Mouse (Mus musculus): ENCODE data around the gene Slc35b1. TPM values are rescaled to one million over a fixed set of nuclear protein-coding genes. Genes with fewer than 3 reads are reported as not detected.

The Slc35b1 gene
- polyA plus RNA-seq, 1 experiment from 2014 or later, result 133 TPM

GRCm38 (mm10) chr11:95368231-95368823, 16.2 kb upstream of the Slc35b1 start:
- no peak overlapping the region for H3K27ac ChIP-seq
- H3K4me2 ChIP-seq, result no peak overlapping the region
- no peak for ATAC-seq (ENCODE audit: low FRiP score)
- no peaks in the 10 kb centered on the region for H3K27me3 ChIP-seq
- H3K4me3 ChIP-seq, result no peak overlapping the region
- peaks cover 4% of the 10 kb centered on the region; the same call in 1 of the 2 replicates for H3K4me1 ChIP-seq (replicated peaks)
- 91% methylated on average over 8 of the region's 8 CpGs for WGBS
- no peaks in the 10 kb centered on the region for H3K9me3 ChIP-seq
- H3K36me3 ChIP-seq, result peaks cover 3% of the 10 kb centered on the region
- no peak overlapping the region for H3K9ac ChIP-seq

GRCm38 (mm10) chr11:95368871-95369270, 15.6 kb upstream of the Slc35b1 start:
- ATAC-seq (ENCODE audit: low FRiP score), result no peak
- peaks cover 4% of the 10 kb centered on the region; the same call in 1 of the 2 replicates for H3K4me1 ChIP-seq (replicated peaks)
- WGBS, result 96% methylated on average over 4 of the region's 4 CpGs
- H3K27me3 ChIP-seq, result no peaks in the 10 kb centered on the region
- no peak overlapping the region for H3K4me3 ChIP-seq
- H3K9me3 ChIP-seq, result no peaks in the 10 kb centered on the region
- no peak overlapping the region for H3K4me2 ChIP-seq
- no peak overlapping the region for H3K27ac ChIP-seq
- peaks cover 9% of the 10 kb centered on the region for H3K36me3 ChIP-seq
- H3K9ac ChIP-seq, result no peak overlapping the region

- no peak overlapping the region for H3K4me3 ChIP-seq
- no peak overlapping the region; the same call in 1 of the 2 replicates for H3K27ac ChIP-seq
- no peak overlapping the region for H3K4me2 ChIP-seq
- H3K27me3 ChIP-seq, result no peaks in the 10 kb centered on the region
- H3K36me3 ChIP-seq, result peaks cover 14% of the 10 kb centered on the region
- peak overlapping the region; percentile 19; the same call in 1 of the 2 replicates for H3K9ac ChIP-seq
- no peak for ATAC-seq (ENCODE audit: low FRiP score)
- H3K4me1 ChIP-seq (replicated peaks), result peaks cover 4% of the 10 kb centered on the region; the same call in 1 of the 2 replicates
- 69% methylated on average over 15 of the region's 15 CpGs for WGBS
- no peaks in the 10 kb centered on the region for H3K9me3 ChIP-seq
These were observed 14.3 kb upstream of the Slc35b1 start for GRCm38 (mm10) chr11:95369964-95370890.

GRCm38 (mm10) chr11:95371182-95371581, 13.3 kb upstream of the Slc35b1 start:
- Histone ChIP-seq H3K4me1 (replicated peaks) (peaks cover 4% of the 10 kb centered on the region; the same call in 1 of the 2 replicates), H3K27ac (no peak overlapping the region), H3K4me2 (no peak overlapping the region), H3K27me3 (no peaks in the 10 kb centered on the region), H3K36me3 (peaks cover 23% of the 10 kb centered on the region), H3K9ac (no peak overlapping the region), H3K4me3 (no peak overlapping the region), H3K9me3 (no peaks in the 10 kb centered on the region)
- no peak for ATAC-seq (ENCODE audit: low FRiP score)
- WGBS, result 89% methylated on average over 7 of the region's 7 CpGs

GRCm38 (mm10) chr11:95378926-95379325, 5.6 kb upstream of the Slc35b1 start:
- Histone ChIP-seq H3K4me1 (replicated peaks) (no peaks in the 10 kb centered on the region), H3K9ac (no peak overlapping the region), H3K27ac (no peak overlapping the region), H3K9me3 (no peaks in the 10 kb centered on the region), H3K4me2 (no peak overlapping the region), H3K36me3 (peaks cover 37% of the 10 kb centered on the region), H3K4me3 (no peak overlapping the region), H3K27me3 (no peaks in the 10 kb centered on the region)
- WGBS, result 87% methylated on average over 9 of the region's 9 CpGs
- no peak for ATAC-seq (ENCODE audit: low FRiP score)

GRCm38 (mm10) chr11:95379552-95379951, 4.9 kb upstream of the Slc35b1 start:
- no peak overlapping the region for H3K27ac ChIP-seq
- peaks cover 37% of the 10 kb centered on the region for H3K36me3 ChIP-seq
- H3K4me3 ChIP-seq, result no peak overlapping the region
- 0 out of 2 replicates have a peak overlapping the region, but pooled peaks have one; percentile 5 for H3K9ac ChIP-seq
- H3K27me3 ChIP-seq, result no peaks in the 10 kb centered on the region
- ATAC-seq (ENCODE audit: low FRiP score), result no peak
- H3K4me1 ChIP-seq (replicated peaks), result no peaks in the 10 kb centered on the region
- no peak overlapping the region for H3K4me2 ChIP-seq
- 81% methylated on average over 5 of the region's 5 CpGs for WGBS
- no peaks in the 10 kb centered on the region for H3K9me3 ChIP-seq

GRCm38 (mm10) chr11:95380711-95381110, 3.8 kb upstream of the Slc35b1 start:
- whole genome bisulfite sequencing, result 91% methylated on average over 7 of the region's 7 CpGs
- H3K9ac ChIP-seq, result no peak overlapping the region
- H3K9me3 ChIP-seq, result no peaks in the 10 kb centered on the region
- H3K4me1 ChIP-seq (replicated peaks), result peaks cover 5% of the 10 kb centered on the region
- no peak for ATAC-seq (ENCODE audit: low FRiP score)
- H3K27ac ChIP-seq, result no peak overlapping the region
- H3K27me3 ChIP-seq, result no peaks in the 10 kb centered on the region
- no peak overlapping the region for H3K4me2 ChIP-seq
- H3K36me3 ChIP-seq, result peaks cover 28% of the 10 kb centered on the region
- no peak overlapping the region for H3K4me3 ChIP-seq

- no peak overlapping the region for H3K9ac ChIP-seq
- no peak overlapping the region for H3K4me3 ChIP-seq
- H3K4me2 ChIP-seq, result no peak overlapping the region
- H3K4me1 ChIP-seq (replicated peaks), result peaks cover 9% of the 10 kb centered on the region
- no peaks in the 10 kb centered on the region for H3K27me3 ChIP-seq
- WGBS, result 96% methylated on average over 1 of the region's 1 CpGs
- no peak overlapping the region for H3K27ac ChIP-seq
- no peaks in the 10 kb centered on the region for H3K9me3 ChIP-seq
- no peak for ATAC-seq (ENCODE audit: low FRiP score)
- H3K36me3 ChIP-seq, result peaks cover 24% of the 10 kb centered on the region
These were observed 3.3 kb upstream of the Slc35b1 start for GRCm38 (mm10) chr11:95381146-95381545.

GRCm38 (mm10) chr11:95383331-95383986, 1.0 kb upstream of the Slc35b1 start:
- no peak overlapping the region for H3K4me3 ChIP-seq
- peaks cover 15% of the 10 kb centered on the region for H3K4me1 ChIP-seq (replicated peaks)
- whole genome bisulfite sequencing, result 90% methylated on average over 5 of the region's 5 CpGs
- H3K9me3 ChIP-seq, result no peaks in the 10 kb centered on the region
- no peaks in the 10 kb centered on the region for H3K27me3 ChIP-seq
- peaks cover 31% of the 10 kb centered on the region for H3K36me3 ChIP-seq
- ATAC-seq (ENCODE audit: low FRiP score), result no peak
- H3K27ac ChIP-seq, result no peak overlapping the region
- no peak overlapping the region for H3K4me2 ChIP-seq
- H3K9ac ChIP-seq, result no peak overlapping the region

- 45% methylated on average over 9 of the region's 9 CpGs for WGBS
- ATAC-seq (ENCODE audit: low FRiP score), result no peak
- peak overlapping the region; percentile 73 for H3K4me2 ChIP-seq
- H3K4me1 ChIP-seq (replicated peaks), result peaks cover 15% of the 10 kb centered on the region
- H3K4me3 ChIP-seq, result peak overlapping the region; percentile 92
- H3K36me3 ChIP-seq, result peaks cover 36% of the 10 kb centered on the region
- peak overlapping the region; percentile 49 for H3K27ac ChIP-seq
- H3K9ac ChIP-seq, result no peak overlapping the region
- H3K9me3 ChIP-seq, result no peaks in the 10 kb centered on the region
- H3K27me3 ChIP-seq, result no peaks in the 10 kb centered on the region
These were observed 531 bp upstream of the Slc35b1 start for GRCm38 (mm10) chr11:95384004-95384318.

- ATAC-seq (ENCODE audit: low FRiP score), result peak; percentile 57; the same call in 1 of the 2 replicates
- 0% methylated on average over 14 of the region's 14 CpGs for WGBS
- peak overlapping the region; percentile 73 for H3K4me2 ChIP-seq
These were observed 455 bp downstream of the Slc35b1 start for GRCm38 (mm10) chr11:95384973-95385320.

GRCm38 (mm10) chr11:95387354-95387753, 2.9 kb downstream of the Slc35b1 start:
- Histone ChIP-seq H3K36me3 (peaks cover 60% of the 10 kb centered on the region), H3K4me1 (replicated peaks) (peaks cover 20% of the 10 kb centered on the region), H3K4me2 (no peak overlapping the region), H3K27ac (no peak overlapping the region), H3K9me3 (no peaks in the 10 kb centered on the region), H3K27me3 (no peaks in the 10 kb centered on the region), H3K4me3 (no peak overlapping the region), H3K9ac (no peak overlapping the region)
- WGBS, result 94% methylated on average over 7 of the region's 7 CpGs
- ATAC-seq (ENCODE audit: low FRiP score), result no peak

More at GRCm38 (mm10) chr11:95384973-95385320, 455 bp downstream of the Slc35b1 start:
- peak overlapping the region; percentile 92 for H3K4me3 ChIP-seq
- peak overlapping the region; percentile 94 for H3K27ac ChIP-seq
- H3K4me1 ChIP-seq (replicated peaks), result peaks cover 15% of the 10 kb centered on the region
- peak overlapping the region; percentile 97 for H3K9ac ChIP-seq
- H3K9me3 ChIP-seq, result no peaks in the 10 kb centered on the region
- H3K27me3 ChIP-seq, result no peaks in the 10 kb centered on the region
- H3K36me3 ChIP-seq, result peaks cover 46% of the 10 kb centered on the region

Data from hindbrain, embryonic 13.5 days (tissue).